ENCODE assay signal across 26 mouse cellular contexts in the genomic region with DNA sequence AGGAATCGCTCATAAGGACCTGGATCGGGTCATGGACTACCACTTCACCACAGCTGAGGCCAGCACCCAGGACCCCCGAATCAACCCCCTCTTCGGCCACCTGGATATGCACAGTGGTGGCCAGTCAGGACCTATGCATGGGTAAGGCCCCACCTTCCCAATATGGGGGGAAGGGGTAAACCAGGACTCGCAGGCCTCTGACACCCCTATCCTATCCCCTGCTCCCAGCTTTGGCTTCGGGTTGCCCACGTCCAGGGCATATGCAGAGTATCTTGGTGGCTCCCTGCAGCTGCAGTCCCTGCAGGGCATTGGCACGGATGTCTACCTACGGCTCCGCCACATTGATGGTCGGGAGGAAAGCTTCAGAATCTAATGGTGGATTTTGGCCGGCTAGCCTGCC. TPM values are rescaled to one million over a fixed set of nuclear protein-coding genes. Genes with fewer than 3 reads are reported as not detected.
DNase-seq lines count a peak whose midpoint lies in the region.
"Had no signal": no experiment of that assay in that cellular context is flagged by ENCODE, and none has a peak within 500 bp of the region (broad histone marks: within the 10 kb centered on the region; RNA-seq: fewer than 3 reads in every experiment).

No protein-coding gene starts in this region.

- peaks cover 6% of the 10 kb centered on the region for H3K4me1 ChIP-seq in brown adipose tissue, adult 24 weeks (ENCODE audit: control insufficient read depth, insufficient read depth, insufficient read length, low read length)

- peak; percentile 53 for DNase-seq in cerebellum, adult 9-11 months
- no peak for DNase-seq in cerebellum, postnatal 10 days
- DNase-seq in heart, adult 11 months, result peak; percentile 94
- no peak for DNase-seq in heart, adult 9 months (ENCODE audit: low spot score in 2 of 2)
- DNase-seq: adrenal gland, adult 8-10 months; adrenal gland, postnatal 36 days; B cell, adult 2 months; cerebellum, adult 11 months; cerebellum, adult 18-20 months; cerebellum, adult 8-10 months; cerebellum, postnatal 14 days; cerebellum, postnatal 36 days; embryo, embryonic 11 days had no signal

- no peak overlapping the region for H3K4me3 ChIP-seq in brown adipose tissue, adult 24 weeks (ENCODE audit: insufficient read depth, low read depth, low read length)
- H3K4me3 ChIP-seq: embryonic facial prominence, embryonic 13.5 days; embryonic facial prominence, embryonic 15.5 days; erythroblast, embryonic 14.5 days; forebrain, embryonic 10.5 days; forebrain, embryonic 12.5 days had no signal

- H3K27ac ChIP-seq in brown adipose tissue, adult 24 weeks (replicated peaks; ENCODE audit: low read depth, low read length), result peak overlapping the region; percentile 87
- H3K27ac ChIP-seq: embryonic facial prominence, embryonic 13.5 days; embryonic facial prominence, embryonic 15.5 days; forebrain, embryonic 10.5 days; forebrain, embryonic 12.5 days had no signal

RNA-seq across cellular contexts. Expression of a gene that starts 4.1 kb away (rescaled TPM):
- polyA plus RNA-seq in brown adipose tissue, adult 24 weeks (2012; ENCODE audit: insufficient read depth, insufficient read length, missing spikeins), result 202 and 239 TPM in 2 replicates

RNA-seq across cellular contexts. Expression of a gene that starts 4.4 kb away (rescaled TPM):
- polyA plus RNA-seq in brown adipose tissue, adult 24 weeks (2012; ENCODE audit: insufficient read depth, insufficient read length, missing spikeins), result 17.9 and 21.4 TPM in 2 replicates

RNA-seq across cellular contexts. Expression of a gene that starts 12.5 kb away (rescaled TPM):
- polyA plus RNA-seq in brown adipose tissue, adult 24 weeks (2012; ENCODE audit: insufficient read depth, insufficient read length, missing spikeins), result 72.3 and 86.0 TPM in 2 replicates

RNA-seq across cellular contexts. Expression of a gene that starts 12.7 kb away (rescaled TPM):
- not detected in 2 replicates for polyA plus RNA-seq in brown adipose tissue, adult 24 weeks (2012; ENCODE audit: insufficient read depth, insufficient read length, missing spikeins)
- polyA plus RNA-seq: activated CD4-positive, CD25-positive, alpha-beta regulatory T cell, adult 4 months; CD4-positive, CD25-positive, alpha-beta regulatory T cell, adult 4 months; embryonic facial prominence, embryonic 11.5 days; embryonic facial prominence, embryonic 13.5 days; embryonic facial prominence, embryonic 15.5 days; erythroblast, embryonic 14.5 days; forebrain, embryonic 10.5 days; forebrain, embryonic 12.5 days; forebrain, embryonic 14.5 days; forebrain, embryonic 16.5 days; G1E; Patski had no signal

RNA-seq across cellular contexts. Expression of a gene that starts 17.2 kb away (rescaled TPM):
- polyA plus RNA-seq in brown adipose tissue, adult 24 weeks (2012; ENCODE audit: insufficient read depth, insufficient read length, missing spikeins), result 0.67 and 1.1 TPM in 2 replicates

Comparison
In these comparisons a context has a peak if more than half of its experiments do, and no peak if none do; other contexts are left out.
1. DNase-seq: peak in cerebellum, adult 9-11 months (single experiment) and heart, adult 11 months (single experiment); none in cerebellum, postnatal 10 days (0 of 2) and heart, adult 9 months (0 of 2).